Mouse (Mus musculus) heart, embryonic 12.5 days (tissue): ENCODE data around the gene Os9. TPM values are rescaled to one million over a fixed set of nuclear protein-coding genes. Genes with fewer than 3 reads are reported as not detected.
"Not testable (repeated sequence)": the region's sequence is repeated elsewhere in the genome, so short reads cannot be mapped to it uniquely, and the experiment has no call there.

Source experiments
- ATAC-seq: fragments of 200-750 bp; cut with Nextera tagmentation; 2 replicates; pipeline ENCODE4 v1.8.0; 2017; ENCODE audit warnings: moderate TSS enrichment, moderate library complexity; ENCODE audit not compliant: insufficient number of reproducible peaks, low FRiP score
- H3K27ac ChIP-seq: fragments of 300-500 bp; sonication (generic); 2 replicates; pipeline ENCODE4 v1.5.1; 2016; ENCODE audit warnings: mild to moderate bottlenecking, moderate library complexity; ENCODE audit not compliant: poor library complexity, severe bottlenecking
- H3K27me3 ChIP-seq: fragments of 300-500 bp; sonication (generic); replicated peaks from 2 replicates; pipeline ENCODE4 v1.6.1; 2016; ENCODE audit warnings: mild to moderate bottlenecking, moderate library complexity
- H3K36me3 ChIP-seq: fragments of 300-500 bp; sonication (generic); 2 replicates; pipeline ENCODE4 v1.6.1; 2016; ENCODE audit warnings: mild to moderate bottlenecking, moderate library complexity
- H3K4me1 ChIP-seq: fragments of 300-500 bp; sonication (generic); replicated peaks from 2 replicates; pipeline ENCODE4 v1.6.1; 2016; ENCODE audit warnings: mild to moderate bottlenecking
- H3K4me2 ChIP-seq: fragments of 300-500 bp; sonication (generic); 2 replicates; pipeline ENCODE4 v1.6.1; 2016; ENCODE audit warnings: mild to moderate bottlenecking, moderate library complexity
- H3K4me3 ChIP-seq: fragments of 300-500 bp; sonication (generic); 2 replicates; pipeline ENCODE4 v1.5.1; 2016; ENCODE audit warnings: mild to moderate bottlenecking
- H3K9ac ChIP-seq: fragments of 300-500 bp; sonication (generic); 2 replicates; pipeline ENCODE4 v1.6.1; 2016; ENCODE audit warnings: mild to moderate bottlenecking, moderate library complexity
- H3K9me3 ChIP-seq: fragments of 300-500 bp; sonication (generic); replicated peaks from 2 replicates; pipeline ENCODE4 v1.6.1; 2016; ENCODE audit warnings: mild to moderate bottlenecking, moderate library complexity
- WGBS: fragments of 180-500 bp; shearing (Covaris S2); methylation state at CpG from one replicate; pipeline ENCODE4 v1.1.7; 2016; 5-methylcytosine and 5-hydroxymethylcytosine counted together
- polyA plus RNA-seq: library from polyadenylated mRNA; unstranded; fragments of >200 nt; fragmentation: Nextera tagmentation; extraction: Ambion mirVana; gene quantifications from 2 replicates; pipeline ENCODE4 v1.2.1, GENCODE M21; 2016

The Os9 gene
- polyA plus RNA-seq, 1 experiment from 2014 or later = 52.4 TPM

- no peak for ATAC-seq
- H3K36me3 ChIP-seq = no peaks in the 10 kb centered on the region
- H3K9me3 ChIP-seq = no peaks in the 10 kb centered on the region
- 66% methylated on average over 3 of the region's 3 CpGs for WGBS
- H3K9ac ChIP-seq = no peak overlapping the region
- no peak overlapping the region for H3K4me3 ChIP-seq
- H3K27me3 ChIP-seq = peaks cover 27% of the 10 kb centered on the region
- H3K4me1 ChIP-seq = peaks cover 11% of the 10 kb centered on the region
- H3K27ac ChIP-seq = no peak overlapping the region
- H3K4me2 ChIP-seq = no peak overlapping the region
These were observed 39.8 kb upstream of the Os9 start for GRCm38 (mm10) chr10:127160728-127161127.

DNA sequence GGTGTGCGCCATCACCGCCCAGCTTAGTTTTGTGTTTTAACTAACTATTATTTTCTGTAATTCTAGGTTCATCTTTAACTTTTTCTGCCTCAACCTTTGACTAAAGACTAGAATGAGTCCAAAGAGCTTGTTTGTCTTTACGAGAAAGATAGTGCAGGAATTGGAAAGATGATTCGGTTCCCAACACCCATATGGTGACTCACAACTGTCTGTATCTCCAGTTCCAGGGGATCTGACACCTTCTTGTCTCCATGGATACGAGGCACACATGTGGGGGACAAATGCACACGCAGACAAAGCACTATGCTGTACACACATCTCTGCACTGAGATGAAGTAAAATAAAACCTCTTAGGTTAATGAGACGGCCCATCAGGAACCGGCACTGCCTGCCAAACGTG lies 39.1 kb upstream of the Os9 start:
- no peak overlapping the region for H3K4me2 ChIP-seq
- no peak for ATAC-seq
- H3K36me3 ChIP-seq = no peaks in the 10 kb centered on the region
- H3K27me3 ChIP-seq = peaks cover 21% of the 10 kb centered on the region
- peaks cover 5% of the 10 kb centered on the region for H3K4me1 ChIP-seq
- H3K9ac ChIP-seq = no peak overlapping the region
- no peak overlapping the region for H3K4me3 ChIP-seq
- no peaks in the 10 kb centered on the region for H3K9me3 ChIP-seq
- WGBS = 82% methylated on average over 9 of the region's 9 CpGs
- no peak overlapping the region for H3K27ac ChIP-seq

DNA sequence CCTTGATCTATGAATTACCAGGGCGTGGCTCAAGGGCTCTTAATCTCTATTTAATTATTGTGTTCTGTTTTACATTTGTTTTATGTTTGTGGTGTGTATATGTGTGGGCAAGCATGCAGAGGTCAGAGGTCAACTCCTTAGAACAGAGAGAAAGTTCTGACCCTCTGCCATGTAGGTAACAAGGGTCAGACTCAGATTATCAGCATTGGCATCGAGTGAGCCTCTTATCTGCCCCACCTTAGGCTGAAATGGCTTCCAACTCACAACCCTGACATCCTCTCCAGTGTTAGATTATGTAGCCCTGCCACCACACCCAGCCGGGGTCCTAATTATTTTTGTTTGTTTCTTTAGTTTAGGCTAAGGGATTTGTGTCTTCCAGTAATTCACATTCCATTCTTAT lies 37.5 kb upstream of the Os9 start:
- Histone ChIP-seq H3K4me1 (no peaks in the 10 kb centered on the region), H3K27me3 (peaks cover 8% of the 10 kb centered on the region), H3K27ac (no peak overlapping the region), H3K4me2 (no peak overlapping the region), H3K9me3 (no peaks in the 10 kb centered on the region), H3K36me3 (no peaks in the 10 kb centered on the region), H3K9ac (no peak overlapping the region), H3K4me3 (no peak overlapping the region)
- no peak for ATAC-seq
- WGBS = 56% methylated on average over 3 of the region's 3 CpGs

- no peak for ATAC-seq
- H3K4me1 ChIP-seq = no peaks in the 10 kb centered on the region
- 89% methylated on average over 1 of the region's 1 CpGs for WGBS
- H3K27me3 ChIP-seq = no peaks in the 10 kb centered on the region
- no peak overlapping the region for H3K4me3 ChIP-seq
- H3K9me3 ChIP-seq = no peaks in the 10 kb centered on the region; the same call in 1 of the 2 replicates
- no peak overlapping the region for H3K27ac ChIP-seq
- H3K9ac ChIP-seq = no peak overlapping the region
- no peak overlapping the region for H3K4me2 ChIP-seq
- no peaks in the 10 kb centered on the region for H3K36me3 ChIP-seq
These were observed 35.6 kb upstream of the Os9 start for GRCm38 (mm10) chr10:127156511-127156910.

DNA sequence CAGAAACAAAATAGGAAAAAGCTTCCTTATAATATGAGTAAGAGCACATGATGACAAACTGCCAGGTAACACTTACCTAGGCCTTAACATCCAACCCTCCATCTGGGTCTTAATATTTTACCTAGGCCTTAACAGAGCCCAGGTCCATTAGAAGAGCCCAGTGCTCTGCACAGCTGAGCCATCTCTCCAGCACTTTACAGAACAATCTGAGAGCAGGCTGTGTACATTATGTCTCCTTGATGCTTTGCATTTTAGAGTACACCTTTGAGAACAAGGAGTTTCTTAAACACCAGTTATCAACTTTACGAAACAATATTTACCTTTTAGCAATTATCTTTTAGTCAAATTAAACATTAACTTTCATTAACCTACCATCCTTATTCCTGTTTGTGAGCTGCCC lies 35.2 kb upstream of the Os9 start:
- Histone ChIP-seq H3K27me3 (no peaks in the 10 kb centered on the region), H3K27ac (no peak overlapping the region), H3K4me1 (no peaks in the 10 kb centered on the region), H3K4me3 (no peak overlapping the region), H3K36me3 (no peaks in the 10 kb centered on the region), H3K4me2 (no peak overlapping the region), H3K9ac (no peak overlapping the region), H3K9me3 (no peaks in the 10 kb centered on the region; the same call in 1 of the 2 replicates)
- 93% methylated on average over 1 of the region's 1 CpGs for WGBS
- no peak for ATAC-seq

GRCm38 (mm10) chr10:127154652-127155051 lies 33.7 kb upstream of the Os9 start:
- no peak overlapping the region for H3K9ac ChIP-seq
- no peaks in the 10 kb centered on the region for H3K36me3 ChIP-seq
- H3K4me1 ChIP-seq = no peaks in the 10 kb centered on the region
- no peaks in the 10 kb centered on the region; the same call in 1 of the 2 replicates for H3K9me3 ChIP-seq
- H3K4me2 ChIP-seq = no peak overlapping the region
- no peak for ATAC-seq
- H3K27me3 ChIP-seq = no peaks in the 10 kb centered on the region
- WGBS = 77% methylated on average over 5 of the region's 5 CpGs
- H3K4me3 ChIP-seq = no peak overlapping the region
- no peak overlapping the region for H3K27ac ChIP-seq

DNA sequence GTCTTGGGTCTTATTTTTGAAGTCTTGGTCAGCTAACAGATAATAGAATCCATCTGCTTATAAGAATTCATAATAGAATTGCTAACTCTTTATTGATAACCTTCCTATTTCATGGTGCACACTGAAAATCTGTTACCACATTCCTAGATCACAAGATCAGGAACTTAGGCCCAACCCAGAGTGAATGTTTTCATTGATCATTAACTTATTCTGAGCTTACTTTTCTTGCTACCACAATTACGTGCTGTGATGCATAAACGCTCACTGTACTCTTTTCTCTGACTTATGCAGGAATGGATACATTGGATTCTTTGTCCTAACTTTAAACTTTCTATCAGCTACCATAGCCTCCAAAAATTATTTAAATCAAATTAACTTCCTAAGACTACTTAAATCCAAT lies 33.3 kb upstream of the Os9 start:
- no peak overlapping the region for H3K4me2 ChIP-seq
- no peak overlapping the region for H3K4me3 ChIP-seq
- no peaks in the 10 kb centered on the region for H3K4me1 ChIP-seq
- H3K36me3 ChIP-seq = no peaks in the 10 kb centered on the region
- WGBS = 86% methylated on average over 2 of the region's 2 CpGs
- ATAC-seq = no peak
- H3K27me3 ChIP-seq = no peaks in the 10 kb centered on the region
- H3K9me3 ChIP-seq = no peaks in the 10 kb centered on the region; the same call in 1 of the 2 replicates
- H3K9ac ChIP-seq = no peak overlapping the region
- H3K27ac ChIP-seq = no peak overlapping the region

DNA sequence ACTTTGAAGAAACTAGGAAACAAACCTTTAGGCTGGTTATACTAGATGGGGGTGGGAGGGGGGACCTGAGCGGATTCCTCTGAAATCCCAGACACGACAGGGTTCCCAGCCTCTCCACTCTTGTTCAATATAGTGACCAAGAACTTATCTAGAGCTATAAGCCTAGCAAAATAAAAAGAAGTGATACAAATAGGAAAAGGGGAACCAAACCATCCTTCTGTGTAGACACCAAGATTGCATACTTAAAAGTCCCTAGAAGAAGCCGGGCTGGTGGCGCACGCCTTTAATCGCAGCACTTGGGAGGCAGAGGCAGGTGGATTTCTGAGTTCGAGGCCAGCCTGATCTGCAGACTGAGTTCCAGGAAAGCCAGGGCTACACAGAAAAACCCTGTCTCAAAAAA lies 32.4 kb upstream of the Os9 start:
- H3K4me1 ChIP-seq = no peaks in the 10 kb centered on the region
- no peak overlapping the region for H3K4me2 ChIP-seq

GRCm38 (mm10) chr10:127152556-127152955 lies 31.6 kb upstream of the Os9 start:
- not testable (repeated sequence) for H3K27me3 ChIP-seq, H3K4me2 ChIP-seq, H3K4me1 ChIP-seq, H3K4me3 ChIP-seq, ATAC-seq, H3K36me3 ChIP-seq, H3K9ac ChIP-seq, H3K9me3 ChIP-seq, H3K27ac ChIP-seq
- WGBS = 81% methylated on average over 10 of the region's 10 CpGs

More for the DNA sequence above, 32.4 kb upstream of the Os9 start:
- Histone ChIP-seq H3K9me3 (no peaks in the 10 kb centered on the region; the same call in 1 of the 2 replicates), H3K27me3 (no peaks in the 10 kb centered on the region), H3K36me3 (no peaks in the 10 kb centered on the region), H3K27ac (no peak overlapping the region), H3K4me3 (no peak overlapping the region), H3K9ac (no peak overlapping the region)
- WGBS = 91% methylated on average over 7 of the region's 7 CpGs
- ATAC-seq = no peak

DNA sequence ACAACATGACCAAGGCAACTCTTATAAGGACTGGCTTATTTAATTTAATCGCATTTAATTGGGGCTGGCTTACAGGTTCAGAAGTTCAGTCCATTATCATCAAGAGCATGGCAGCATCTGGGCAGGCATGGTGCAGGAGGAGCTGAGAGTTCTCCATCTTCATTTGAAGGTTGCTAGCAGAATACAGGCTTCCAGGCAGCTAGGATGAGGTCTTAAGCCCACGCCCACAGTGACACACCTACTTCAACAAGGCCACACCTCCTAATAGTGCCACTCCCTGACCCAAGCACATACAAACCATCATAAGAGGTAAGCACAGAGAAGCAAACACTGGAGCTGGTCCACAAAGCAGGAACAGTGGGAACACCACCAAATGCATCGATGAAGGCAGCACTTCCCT lies 30.3 kb upstream of the Os9 start:
- H3K36me3 ChIP-seq, H3K9me3 ChIP-seq, H3K27me3 ChIP-seq, H3K27ac ChIP-seq, H3K4me2 ChIP-seq, ATAC-seq, H3K4me3 ChIP-seq, H3K9ac ChIP-seq, H3K4me1 ChIP-seq: not testable (repeated sequence)
- 76% methylated on average over 3 of the region's 3 CpGs for WGBS

DNA sequence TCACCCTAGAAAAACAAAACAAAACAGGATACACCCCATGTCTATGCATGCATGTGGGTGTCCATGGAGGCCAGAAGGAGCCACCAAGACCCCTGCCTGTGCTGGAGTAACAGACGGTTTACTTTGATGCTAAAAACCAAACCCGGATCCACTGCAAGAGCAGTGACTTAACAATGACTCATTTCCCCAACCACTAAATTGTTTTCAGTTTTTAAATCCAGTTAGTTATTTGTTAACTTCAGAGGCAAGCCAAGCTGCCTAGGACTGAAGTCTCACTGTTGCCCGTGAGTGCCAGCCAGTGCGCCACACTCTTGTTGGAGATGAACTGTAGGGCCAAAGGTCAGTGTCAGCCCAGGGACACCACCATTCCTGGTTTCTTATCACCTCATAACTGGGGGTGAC lies 29.5 kb upstream of the Os9 start:
- WGBS = 71% methylated on average over 4 of the region's 4 CpGs
- Histone ChIP-seq H3K4me3 (no peak overlapping the region), H3K4me2 (no peak overlapping the region), H3K36me3 (no peaks in the 10 kb centered on the region), H3K27ac (no peak overlapping the region), H3K4me1 (no peaks in the 10 kb centered on the region), H3K9me3 (no peaks in the 10 kb centered on the region; the same call in 1 of the 2 replicates), H3K27me3 (no peaks in the 10 kb centered on the region), H3K9ac (no peak overlapping the region)
- no peak for ATAC-seq

GRCm38 (mm10) chr10:127147135-127147534 lies 26.2 kb upstream of the Os9 start:
- no peaks in the 10 kb centered on the region; the same call in 1 of the 2 replicates for H3K9me3 ChIP-seq
- no peaks in the 10 kb centered on the region for H3K36me3 ChIP-seq
- no peaks in the 10 kb centered on the region for H3K4me1 ChIP-seq
- H3K27ac ChIP-seq = no peak overlapping the region
- H3K27me3 ChIP-seq = no peaks in the 10 kb centered on the region
- WGBS = 72% methylated on average over 6 of the region's 6 CpGs
- ATAC-seq = no peak
- H3K9ac ChIP-seq = no peak overlapping the region
- H3K4me3 ChIP-seq = no peak overlapping the region
- no peak overlapping the region for H3K4me2 ChIP-seq
